8 mouse cellular contexts compared by ENCODE assay signal in the genomic region with DNA sequence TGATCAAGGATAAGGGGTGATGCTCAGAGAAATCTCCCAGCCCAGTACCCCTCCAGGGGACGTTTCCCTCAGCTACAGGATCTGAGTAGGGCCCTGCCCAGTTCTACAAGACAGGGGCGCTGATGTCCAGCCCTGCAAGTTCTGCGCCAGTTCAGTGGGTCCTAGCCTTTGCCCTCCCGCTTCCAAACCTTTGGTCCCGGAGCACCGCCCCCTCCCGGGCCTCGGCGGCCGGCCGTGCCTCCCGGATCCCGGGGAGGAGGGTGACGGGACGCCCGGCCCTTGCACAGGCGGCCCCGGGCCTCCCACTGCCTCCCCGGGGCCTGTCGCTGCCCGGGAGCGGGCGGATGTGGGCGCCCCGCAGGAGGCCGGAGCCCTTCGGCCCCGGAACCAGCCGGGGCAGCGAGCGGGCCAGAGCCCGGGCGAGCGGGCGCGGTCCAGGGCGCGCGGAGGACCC. TPM values are rescaled to one million over a fixed set of nuclear protein-coding genes. Genes with fewer than 3 reads are reported as not detected.
DNase-seq lines count a peak whose midpoint lies in the region; ATAC-seq and TF ChIP-seq lines count a peak whose summit lies in the region.

No protein-coding gene starts in this region.

- peak; percentile 4; the same call in 1 of the 2 replicates for ATAC-seq in heart, embryonic 13.5 days (ENCODE audit: extremely low read depth, insufficient number of reproducible peaks, low FRiP score, low TSS enrichment)
- ATAC-seq in erythroid progenitor cell, adult 5-6 weeks (replicated peaks; ENCODE audit: low FRiP score, poor library complexity, severe bottlenecking), result no peak

- peak overlapping the region; percentile 78 for H3K4me3 ChIP-seq in E14TG2a.4 (replicated peaks; ENCODE audit: low read length)
- peak overlapping the region; percentile 88 for H3K4me3 ChIP-seq in heart, embryonic 13.5 days
- H3K4me3 ChIP-seq in megakaryocyte, embryonic 14.5 days (replicated peaks), result peak overlapping the region; percentile 96

- H3K9ac ChIP-seq in heart, embryonic 13.5 days, result peak overlapping the region; percentile 100

- no peaks in the 10 kb centered on the region for H3K36me3 ChIP-seq in E14TG2a.4 (ENCODE audit: insufficient read depth, low read length)
- 0 out of 2 replicates have a peak, but pooled peaks cover 10% of the 10 kb centered on the region for H3K36me3 ChIP-seq in heart, embryonic 13.5 days
- H3K36me3 ChIP-seq in megakaryocyte, embryonic 14.5 days (replicated peaks; ENCODE audit: low read length), result no peaks in the 10 kb centered on the region

- DNase-seq in adrenal gland, adult 18-20 months (ENCODE audit: low spot score in 2 of 2), result peak; percentile 62 to 68
- no peak for DNase-seq in adrenal gland, postnatal 4 days (ENCODE audit: low spot score in 2 of 2)
- DNase-seq in cerebellum, postnatal 36 days, result peak; percentile 56 to 59
- peak; percentile 74 for DNase-seq in kidney, postnatal 10 days

- WGBS in heart, embryonic 13.5 days, result under 1% methylated on average over 35 of the region's 39 CpGs

- peaks cover 51% of the 10 kb centered on the region for H3K4me1 ChIP-seq in E14TG2a.4 (replicated peaks; ENCODE audit: low read depth, low read length)
- H3K4me1 ChIP-seq in heart, embryonic 13.5 days, result peaks cover 64% of the 10 kb centered on the region
- peaks cover 66% of the 10 kb centered on the region for H3K4me1 ChIP-seq in megakaryocyte, embryonic 14.5 days

- peak overlapping the region; percentile 84 for H3K4me2 ChIP-seq in heart, embryonic 13.5 days

- H3K27ac ChIP-seq in heart, embryonic 13.5 days (replicated peaks), result peak overlapping the region; percentile 98

- no peak for TF ChIP-seq CTCF in E14TG2a.4 (conservative IDR thresholded peaks at IDR 0.05; ENCODE audit: low read length)

- peaks cover 82% of the 10 kb centered on the region for H3K27me3 ChIP-seq in E14TG2a.4 (ENCODE audit: insufficient read depth, low read length)
- peaks cover 3% of the 10 kb centered on the region; the same call in 1 of the 2 replicates for H3K27me3 ChIP-seq in heart, embryonic 13.5 days (replicated peaks)
- peaks cover 80% of the 10 kb centered on the region for H3K27me3 ChIP-seq in megakaryocyte, embryonic 14.5 days (replicated peaks)

- H3K9me3 ChIP-seq in E14TG2a.4 (ENCODE audit: low read length), result no peaks in the 10 kb centered on the region
- no peaks in the 10 kb centered on the region for H3K9me3 ChIP-seq in heart, embryonic 13.5 days
- no peaks in the 10 kb centered on the region for H3K9me3 ChIP-seq in megakaryocyte, embryonic 14.5 days

RNA-seq across cellular contexts. Expression of gene Hdac7, which starts 13.5 kb away (rescaled TPM):
- 10 to 100 TPM; 29.7 to 55.2 TPM for total RNA-seq in adrenal gland, adult 18-20 months (2021)
- total RNA-seq in adrenal gland, postnatal 4 days (2021), result 100 to 1,000 TPM; 116 to 120 TPM
- polyA plus RNA-seq in heart, embryonic 13.5 days (2015; fragmentation: Nextera tagmentation; extraction: Ambion mirVana), result 23.4 and 23.7 TPM in 2 replicates
- polyA plus RNA-seq in megakaryocyte, embryonic 14.5 days (2012; ENCODE audit: insufficient read depth, low replicate concordance), result 26.8 and 31.2 TPM in 2 replicates
- total RNA-seq in erythroid progenitor cell, adult 5-6 weeks (2015; ENCODE audit: low replicate concordance), result 15.1 and 26.8 TPM in 2 replicates
- total RNA-seq in erythroid progenitor cell, adult 5-6 weeks (2017; ENCODE audit: low replicate concordance), result 2.4 and 9.8 TPM in 2 replicates

RNA-seq across cellular contexts. Expression of gene Slc48a1, which starts 52.5 kb away (rescaled TPM):
- 100 to 1,000 TPM; 114 to 139 TPM for total RNA-seq in adrenal gland, adult 18-20 months (2021)
- total RNA-seq in adrenal gland, postnatal 4 days (2021), result 10 to 100 TPM; 83.0 to 91.7 TPM
- polyA plus RNA-seq in heart, embryonic 13.5 days (2015; fragmentation: Nextera tagmentation; extraction: Ambion mirVana), result 70.2 and 70.8 TPM in 2 replicates
- polyA plus RNA-seq in megakaryocyte, embryonic 14.5 days (2012; ENCODE audit: insufficient read depth, low replicate concordance), result 58.7 and 61.4 TPM in 2 replicates
- total RNA-seq in erythroid progenitor cell, adult 5-6 weeks (2015; ENCODE audit: low replicate concordance), result 122 and 124 TPM in 2 replicates
- total RNA-seq in erythroid progenitor cell, adult 5-6 weeks (2017; ENCODE audit: low replicate concordance), result 74.2 and 96.2 TPM in 2 replicates

Comparison
In these comparisons a context has a peak if more than half of its experiments do, and no peak if none do; other contexts are left out.
1. DNase-seq: peak in adrenal gland, adult 18-20 months (2 of 2), cerebellum, postnatal 36 days (2 of 2) and kidney, postnatal 10 days (single experiment); none in adrenal gland, postnatal 4 days (0 of 2).
2. Peak in every context shown above with its lines, with median percentiles within 50 percentile points of each other: H3K4me3 ChIP-seq.